Mouse (Mus musculus): ENCODE data around the gene Irf8. TPM values are rescaled to one million over a fixed set of nuclear protein-coding genes. Genes with fewer than 3 reads are reported as not detected.

Gene Irf8
- polyA plus RNA-seq, 1 experiment from 2014 or later, result 193 TPM

GRCm38 (mm10) chr8:120750616-120751015, 14.5 kb downstream of the Irf8 start:
- H3K4me3 ChIP-seq (ENCODE audit: inconsistent target), result no peak overlapping the region
- peaks cover 77% of the 10 kb centered on the region for H3K79me2 ChIP-seq (ENCODE audit: inconsistent target)
- H3K27ac ChIP-seq, result peak overlapping the region; percentile 34
- peaks cover 95% of the 10 kb centered on the region for H3K36me3 ChIP-seq (ENCODE audit: inconsistent target)
- WGBS (ENCODE audit: missing documents), result 52% methylated on average over 9 of the region's 9 CpGs

GRCm38 (mm10) chr8:120751226-120752081, 15.3 kb downstream of the Irf8 start:
- H3K4me3 ChIP-seq (ENCODE audit: inconsistent target), result no peak overlapping the region

GRCm38 (mm10) chr8:120752082-120752452, 15.9 kb downstream of the Irf8 start:
- Histone ChIP-seq H3K27ac (no peak overlapping the region), H3K4me3 (ENCODE audit: inconsistent target) (no peak overlapping the region), H3K36me3 (ENCODE audit: inconsistent target) (peaks cover 89% of the 10 kb centered on the region), H3K79me2 (ENCODE audit: inconsistent target) (peaks cover 62% of the 10 kb centered on the region)
- 37% methylated on average over 12 of the region's 12 CpGs for WGBS (ENCODE audit: missing documents)

More at GRCm38 (mm10) chr8:120751226-120752081, 15.3 kb downstream of the Irf8 start:
- Histone ChIP-seq H3K79me2 (ENCODE audit: inconsistent target) (peaks cover 68% of the 10 kb centered on the region), H3K27ac (peak overlapping the region; percentile 34), H3K36me3 (ENCODE audit: inconsistent target) (peaks cover 95% of the 10 kb centered on the region)
- 75% methylated on average over 21 of the region's 21 CpGs for WGBS (ENCODE audit: missing documents)

GRCm38 (mm10) chr8:120753476-120753875, 17.3 kb downstream of the Irf8 start:
- no peak overlapping the region for H3K4me3 ChIP-seq (ENCODE audit: inconsistent target)
- H3K79me2 ChIP-seq (ENCODE audit: inconsistent target), result peaks cover 48% of the 10 kb centered on the region
- WGBS (ENCODE audit: missing documents), result 94% methylated on average over 22 of the region's 22 CpGs
- no peak overlapping the region for H3K27ac ChIP-seq
- H3K36me3 ChIP-seq (ENCODE audit: inconsistent target), result peaks cover 75% of the 10 kb centered on the region

- Histone ChIP-seq H3K79me2 (ENCODE audit: inconsistent target) (peaks cover 27% of the 10 kb centered on the region), H3K36me3 (ENCODE audit: inconsistent target) (peaks cover 57% of the 10 kb centered on the region), H3K27ac (no peak overlapping the region), H3K4me3 (ENCODE audit: inconsistent target) (no peak overlapping the region)
- WGBS (ENCODE audit: missing documents), result 91% methylated on average over 19 of the region's 19 CpGs
Observed at GRCm38 (mm10) chr8:120755306-120756297, 19.4 kb downstream of the Irf8 start.

- no peak overlapping the region for H3K4me3 ChIP-seq (ENCODE audit: inconsistent target)
- H3K36me3 ChIP-seq (ENCODE audit: inconsistent target), result peaks cover 34% of the 10 kb centered on the region
- peaks cover 3% of the 10 kb centered on the region for H3K79me2 ChIP-seq (ENCODE audit: inconsistent target)
- 61% methylated on average over 4 of the region's 4 CpGs for WGBS (ENCODE audit: missing documents)
- no peak overlapping the region for H3K27ac ChIP-seq
Observed at GRCm38 (mm10) chr8:120758005-120758404, 21.8 kb downstream of the Irf8 start.

GRCm38 (mm10) chr8:120759847-120760246, 23.7 kb downstream of the Irf8 start:
- Histone ChIP-seq H3K36me3 (ENCODE audit: inconsistent target) (peaks cover 16% of the 10 kb centered on the region), H3K4me3 (ENCODE audit: inconsistent target) (no peak overlapping the region), H3K27ac (peak overlapping the region; percentile 15; the same call in 1 of the 2 replicates), H3K79me2 (ENCODE audit: inconsistent target) (no peaks in the 10 kb centered on the region)
- WGBS (ENCODE audit: missing documents), result 55% methylated on average over 6 of the region's 6 CpGs

- Histone ChIP-seq H3K79me2 (ENCODE audit: inconsistent target) (no peaks in the 10 kb centered on the region), H3K27ac (peak overlapping the region; percentile 15; the same call in 1 of the 2 replicates), H3K36me3 (ENCODE audit: inconsistent target) (peaks cover 8% of the 10 kb centered on the region), H3K4me3 (ENCODE audit: inconsistent target) (no peak overlapping the region)
- WGBS (ENCODE audit: missing documents), result 60% methylated on average over 18 of the region's 19 CpGs
Observed at GRCm38 (mm10) chr8:120760341-120761215, 24.4 kb downstream of the Irf8 start.

- no peak overlapping the region for H3K4me3 ChIP-seq (ENCODE audit: inconsistent target)
- WGBS (ENCODE audit: missing documents), result 1% methylated on average over 5 of the region's 5 CpGs
- peak overlapping the region; percentile 55 for H3K27ac ChIP-seq
- no peaks in the 10 kb centered on the region for H3K36me3 ChIP-seq (ENCODE audit: inconsistent target)
- H3K79me2 ChIP-seq (ENCODE audit: inconsistent target), result no peaks in the 10 kb centered on the region
Observed at GRCm38 (mm10) chr8:120763267-120763666, 27.1 kb downstream of the Irf8 start.

- Histone ChIP-seq H3K4me3 (ENCODE audit: inconsistent target) (no peak overlapping the region), H3K27ac (no peak overlapping the region), H3K79me2 (ENCODE audit: inconsistent target) (no peaks in the 10 kb centered on the region), H3K36me3 (ENCODE audit: inconsistent target) (no peaks in the 10 kb centered on the region)
Observed at GRCm38 (mm10) chr8:120764638-120765037, 28.5 kb downstream of the Irf8 start.

GRCm38 (mm10) chr8:120766622-120767021, 30.5 kb downstream of the Irf8 start:
- H3K36me3 ChIP-seq (ENCODE audit: inconsistent target), result no peaks in the 10 kb centered on the region
- no peak overlapping the region for H3K27ac ChIP-seq
- 7% methylated on average over 3 of the region's 3 CpGs for WGBS (ENCODE audit: missing documents)
- H3K79me2 ChIP-seq (ENCODE audit: inconsistent target), result no peaks in the 10 kb centered on the region
- H3K4me3 ChIP-seq (ENCODE audit: inconsistent target), result no peak overlapping the region

- Histone ChIP-seq H3K79me2 (ENCODE audit: inconsistent target) (no peaks in the 10 kb centered on the region), H3K27ac (no peak overlapping the region), H3K4me3 (ENCODE audit: inconsistent target) (no peak overlapping the region), H3K36me3 (ENCODE audit: inconsistent target) (no peaks in the 10 kb centered on the region)
- WGBS (ENCODE audit: missing documents), result 10% methylated on average over 12 of the region's 12 CpGs
Observed at GRCm38 (mm10) chr8:120768454-120769218, 32.5 kb downstream of the Irf8 start.

GRCm38 (mm10) chr8:120777184-120777583, 41.0 kb downstream of the Irf8 start:
- no peak overlapping the region for H3K27ac ChIP-seq
- no peaks in the 10 kb centered on the region for H3K36me3 ChIP-seq (ENCODE audit: inconsistent target)
- H3K79me2 ChIP-seq (ENCODE audit: inconsistent target), result no peaks in the 10 kb centered on the region
- 67% methylated on average over 10 of the region's 10 CpGs for WGBS (ENCODE audit: missing documents)
- no peak overlapping the region for H3K4me3 ChIP-seq (ENCODE audit: inconsistent target)

Measured in macrophage (primary cell).